Mouse (Mus musculus) fibroblast of lung, adult 2 months (primary cell): ENCODE results near the gene Akap9.
A peak's percentile ranks its signal among the peaks of the same experiment; 100 is the strongest.
"Not testable (repeated sequence)": the region's sequence is repeated elsewhere in the genome, so short reads cannot be mapped to it uniquely, and the experiment has no call there.

Experiments used
- DNase-seq: peaks from one replicate; pipeline ENCODE4 v3.0.0-alpha.2; 2011; ENCODE audit warnings: low read depth

Gene Akap9

DNA sequence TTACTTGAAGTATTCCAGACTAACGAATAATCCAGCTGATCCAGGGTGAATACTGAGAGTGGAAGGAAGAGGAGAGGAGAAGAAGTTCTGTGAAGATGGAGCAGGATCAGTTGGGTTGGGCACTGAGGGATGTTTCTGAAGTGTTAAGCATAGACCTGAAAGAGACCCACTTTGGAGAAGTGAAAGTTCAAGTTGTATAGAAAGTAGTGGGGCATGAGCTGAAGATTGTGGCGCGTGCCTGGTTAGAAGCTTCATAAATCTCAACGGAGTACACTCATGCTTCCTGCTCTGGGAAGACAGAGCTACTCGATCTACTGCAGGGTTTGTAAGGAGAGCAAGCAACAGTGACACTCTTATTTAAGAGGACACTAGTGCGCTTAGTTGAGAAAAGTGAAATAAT is 41.3 kb downstream of the Akap9 start:
- DNase-seq = no peak

DNA sequence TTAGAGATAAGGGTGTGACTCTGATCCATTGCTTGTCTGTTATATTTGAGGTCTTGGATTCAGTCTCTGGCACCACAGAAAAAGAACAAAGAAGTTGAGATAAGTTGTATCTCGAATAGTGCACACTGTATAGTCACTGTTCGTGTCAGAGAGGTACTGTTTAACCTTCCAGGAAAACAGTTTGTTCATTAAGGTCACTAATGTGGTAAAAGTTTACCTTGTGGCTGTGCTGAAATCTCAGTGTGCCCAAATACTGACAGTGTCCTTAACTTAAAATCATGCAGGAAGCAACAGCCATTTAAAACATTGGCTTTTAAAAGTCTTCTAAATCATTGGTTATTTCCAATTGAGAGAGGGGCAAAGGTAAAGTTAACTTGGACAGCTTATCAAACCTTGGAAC is 43.1 kb downstream of the Akap9 start:
- no peak for DNase-seq

DNA sequence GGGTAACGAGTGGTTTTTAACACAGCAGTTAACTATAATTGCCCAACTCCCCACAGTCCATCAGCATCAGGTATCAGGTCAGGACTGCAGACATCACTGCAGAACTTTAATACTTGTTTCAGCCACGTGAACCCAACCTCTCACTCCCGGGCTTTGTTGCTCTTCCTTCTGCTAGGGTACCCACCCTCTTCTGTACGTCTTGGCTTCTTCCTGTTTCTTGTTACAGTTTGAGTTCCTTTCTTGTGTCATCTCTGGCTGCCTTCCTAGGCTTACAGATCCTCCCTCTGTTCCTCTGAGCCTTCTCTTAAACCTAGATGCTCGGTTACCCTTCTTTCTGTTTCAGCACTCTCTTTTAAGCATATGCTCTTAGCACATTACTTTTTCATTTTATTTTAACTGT is 45.9 kb downstream of the Akap9 start:
- DNase-seq = no peak

DNA sequence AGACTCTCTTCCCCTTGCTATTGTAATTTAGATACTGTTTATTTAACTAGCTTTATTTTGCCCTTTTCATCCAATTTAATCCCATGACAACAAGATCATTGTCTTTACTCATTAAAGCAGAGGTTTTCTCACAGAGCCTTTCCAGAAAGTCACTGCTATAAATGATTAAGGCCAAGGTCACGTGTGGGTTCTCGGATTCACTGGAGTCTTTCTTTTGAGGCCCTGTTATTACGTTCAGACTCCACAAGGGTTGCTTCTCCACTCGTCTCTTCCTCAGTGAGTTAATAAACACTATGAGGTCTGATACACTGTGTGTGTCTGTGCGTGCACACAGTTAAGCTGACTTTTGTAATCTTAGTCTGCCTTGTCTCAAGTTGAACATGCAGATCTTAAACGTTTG is 47.0 kb downstream of the Akap9 start:
- DNase-seq = no peak

DNA sequence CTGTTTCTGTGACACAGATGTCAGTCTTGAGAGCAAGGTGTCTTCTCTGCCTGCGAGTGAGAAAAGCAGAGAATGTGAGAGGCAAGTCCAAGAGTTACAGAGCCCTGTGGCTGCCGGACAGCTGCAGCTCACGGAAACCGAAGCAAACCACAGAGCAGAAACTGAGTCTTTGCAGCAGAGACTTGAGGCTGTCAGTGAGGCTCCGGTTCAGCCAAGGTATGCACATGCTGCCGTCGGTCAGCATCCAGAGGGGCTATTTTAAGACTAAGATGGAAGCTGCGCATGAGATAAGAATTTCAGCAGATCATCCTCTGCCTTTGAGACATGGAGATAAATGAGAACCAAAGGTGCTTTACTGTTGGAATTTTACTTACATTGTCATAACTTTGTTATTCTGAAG is 48.3 kb downstream of the Akap9 start:
- no peak for DNase-seq

DNA sequence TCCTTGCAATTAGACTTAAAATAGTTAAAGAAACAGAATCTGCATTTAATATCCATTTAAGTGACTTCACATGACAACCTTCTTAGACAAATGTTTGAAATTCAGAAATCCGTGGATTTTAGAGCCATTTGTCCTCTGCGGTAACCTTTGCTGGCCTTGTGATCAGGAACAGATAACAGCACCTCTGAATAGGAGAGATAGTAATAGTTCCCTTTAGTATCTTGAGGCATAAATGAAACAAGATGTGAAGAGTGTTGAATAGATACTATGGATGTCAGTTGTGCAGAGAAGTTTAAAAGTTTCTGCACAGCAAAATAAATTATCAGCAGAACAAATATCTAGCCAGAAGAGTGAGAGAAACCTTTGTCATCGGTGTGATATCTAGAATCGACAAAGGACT is 50.0 kb downstream of the Akap9 start:
- DNase-seq = no peak

DNA sequence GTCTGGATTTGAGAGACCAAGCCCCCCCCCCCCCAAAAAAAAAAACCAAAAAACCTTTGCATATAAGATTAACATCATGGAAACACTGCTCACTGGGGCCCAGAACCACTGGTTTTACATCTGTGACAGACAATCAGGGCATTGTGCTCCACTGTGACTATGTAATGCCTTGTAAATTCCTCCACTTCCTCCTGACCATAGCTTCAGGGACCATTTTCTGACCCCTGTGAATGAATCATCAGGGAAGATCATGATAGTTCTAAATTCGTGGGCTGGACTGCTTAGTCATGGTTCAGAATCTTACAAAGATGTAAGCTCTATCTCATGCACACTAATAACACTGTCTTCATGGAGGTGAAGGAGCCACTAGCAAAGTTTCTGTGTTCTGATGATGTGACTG is 61.8 kb downstream of the Akap9 start:
- DNase-seq = peak; percentile 9

DNA sequence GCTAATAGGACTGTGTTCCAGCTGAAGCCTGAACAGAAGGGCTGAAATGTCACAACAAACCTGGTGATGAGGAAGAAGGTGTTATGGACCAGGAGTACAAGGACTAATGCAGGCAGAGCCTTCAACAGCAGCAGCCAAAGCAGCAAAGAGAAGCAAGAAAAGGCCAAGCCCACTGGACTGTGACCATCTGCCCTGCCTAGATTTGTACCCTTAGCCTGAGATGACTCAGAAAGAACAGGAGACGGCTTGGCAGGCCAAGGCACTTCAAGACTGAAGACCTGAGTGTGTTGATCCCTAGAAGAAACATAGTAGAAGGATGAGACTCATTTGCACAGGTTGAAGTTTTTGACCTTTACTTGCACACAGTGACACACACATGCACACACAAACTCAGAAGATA is 62.6 kb downstream of the Akap9 start:
- DNase-seq = no peak

DNA sequence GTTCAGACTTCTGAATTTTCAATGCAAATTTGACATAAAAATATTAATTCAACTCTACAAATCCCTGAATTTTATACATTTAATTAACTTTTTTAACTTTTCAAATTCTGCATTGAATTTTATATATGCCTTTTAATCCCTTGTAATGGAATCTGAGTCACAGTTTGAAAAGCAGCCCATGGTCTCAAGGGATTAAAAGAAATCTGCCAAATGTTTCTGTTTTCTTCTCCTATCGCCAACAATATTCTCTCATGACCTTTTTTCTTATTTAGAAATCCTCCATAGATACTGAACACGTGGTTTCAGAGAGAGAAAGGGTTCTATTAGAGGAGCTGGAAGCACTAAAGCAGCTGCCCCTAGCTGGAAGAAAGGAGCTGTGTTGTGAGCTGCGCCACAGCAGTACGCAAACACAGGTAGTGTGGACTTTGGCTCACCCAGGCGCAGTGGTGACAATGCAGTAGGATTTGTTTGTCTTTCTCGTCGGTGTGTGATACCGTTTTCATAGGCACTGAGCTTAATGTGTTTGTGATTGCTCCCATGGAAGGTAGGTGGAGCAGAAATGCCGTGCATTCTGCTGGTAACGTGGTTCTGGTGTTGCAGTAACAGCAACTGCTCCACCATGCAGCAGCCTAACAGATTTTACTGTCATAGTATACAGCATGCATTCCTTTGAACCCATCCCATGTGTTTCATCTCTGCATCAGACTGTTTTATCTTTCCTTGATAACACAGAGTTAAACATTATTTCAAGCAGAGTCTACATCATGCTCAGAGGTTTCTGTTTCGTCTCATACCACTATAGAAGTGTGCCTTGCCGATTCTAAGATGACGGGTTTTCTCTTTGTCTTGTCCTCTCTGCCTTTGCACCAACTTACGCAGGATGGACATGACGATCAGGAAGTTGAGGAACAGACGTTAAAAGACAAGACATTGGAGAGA is 76.9 kb downstream of the Akap9 start:
- no peak for DNase-seq

DNA sequence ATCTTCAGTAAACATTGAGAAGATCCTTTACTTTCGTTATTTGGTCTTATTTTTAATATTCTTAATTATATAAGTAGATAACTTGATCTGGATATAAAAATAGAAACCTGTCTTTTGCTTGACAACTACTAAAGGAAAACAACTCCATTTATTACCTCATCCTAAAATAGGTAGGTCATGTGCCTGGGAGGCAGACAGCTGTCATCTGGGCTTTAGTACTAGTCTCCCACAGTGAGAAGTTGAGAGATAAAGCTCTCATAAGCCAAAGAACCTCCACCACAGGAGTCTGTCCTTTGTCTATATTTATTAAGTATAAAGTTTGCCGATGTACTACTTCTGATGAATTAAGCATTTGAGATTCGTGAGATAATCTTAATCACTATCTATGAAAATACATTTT is 78.8 kb downstream of the Akap9 start:
- no peak for DNase-seq

DNA sequence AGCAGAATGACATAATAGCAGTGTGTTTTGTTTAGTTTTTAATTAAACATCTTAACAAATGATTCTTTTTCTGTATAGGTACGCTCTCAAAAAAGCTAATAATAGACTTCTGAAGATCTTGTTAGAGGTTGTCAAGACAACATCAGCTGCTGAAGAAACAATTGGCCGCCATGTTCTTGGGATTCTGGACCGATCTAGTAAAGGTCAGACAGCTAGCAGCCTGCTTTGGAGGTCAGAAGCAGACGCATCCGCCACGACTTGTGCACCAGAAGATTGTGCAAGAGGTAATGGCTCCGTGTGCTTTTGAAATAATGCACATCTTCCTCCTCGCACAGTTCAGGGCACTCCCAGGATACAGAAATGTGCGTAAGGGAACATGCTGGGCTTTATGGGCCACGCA is 80.4 kb downstream of the Akap9 start:
- DNase-seq = no peak

DNA sequence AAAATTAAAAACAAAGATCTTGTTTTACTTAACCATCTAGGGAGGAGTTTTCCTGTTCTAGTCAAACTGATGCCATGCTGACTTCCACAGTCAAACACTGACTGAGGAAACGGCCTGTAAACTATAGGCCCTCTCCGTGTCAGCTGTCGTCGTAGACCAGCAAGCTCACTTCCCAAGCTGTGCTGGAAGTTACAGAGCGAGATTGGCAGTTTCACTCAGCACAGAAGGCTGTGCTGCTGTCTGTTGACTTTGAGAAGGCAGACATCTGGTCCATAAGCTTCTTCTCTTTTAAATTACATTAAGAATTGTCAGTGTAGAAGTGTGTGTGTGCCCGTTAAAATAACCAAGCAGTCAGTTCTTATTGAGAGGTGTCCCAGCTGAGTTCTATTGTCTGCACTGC is 81.7 kb downstream of the Akap9 start:
- DNase-seq = no peak

DNA sequence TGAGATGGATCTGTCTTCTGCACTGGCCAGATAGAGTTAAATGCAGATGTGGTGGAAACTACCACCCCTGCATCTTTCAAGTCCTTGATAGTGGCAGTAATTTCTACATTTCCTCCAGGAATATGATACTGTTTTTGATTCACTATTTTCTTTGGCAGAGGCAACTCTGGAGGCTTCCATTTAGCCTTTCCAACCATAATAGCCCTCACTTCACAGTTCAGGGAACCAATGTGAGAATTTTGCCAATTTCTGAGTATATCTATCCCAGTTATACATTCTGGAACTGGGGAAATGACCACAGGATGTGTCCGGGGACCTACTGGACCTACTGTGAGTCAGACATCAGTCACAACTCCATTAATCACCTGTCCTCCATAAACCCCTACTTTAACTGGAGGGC is 89.8 kb downstream of the Akap9 start:
- not testable (repeated sequence) for DNase-seq

DNA sequence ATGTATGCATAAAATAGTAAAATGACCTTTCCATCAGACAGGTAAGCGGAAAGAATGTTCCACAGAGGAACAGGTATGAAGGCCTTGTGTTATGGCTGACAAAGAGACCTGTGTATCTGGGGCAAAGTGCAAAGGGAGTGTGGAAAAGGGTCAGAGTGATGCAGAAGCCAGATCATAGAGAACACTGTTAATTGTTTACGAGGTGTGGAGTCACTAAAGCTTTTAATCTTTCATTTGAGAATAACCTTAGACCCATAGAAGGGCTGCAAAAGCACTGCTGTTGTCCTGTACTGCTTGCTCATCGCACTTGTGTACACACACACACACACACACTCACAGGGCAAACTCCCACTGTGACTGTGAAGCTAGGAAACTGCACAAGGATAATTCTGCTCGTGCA is 91.5 kb downstream of the Akap9 start:
- DNase-seq = no peak

DNA sequence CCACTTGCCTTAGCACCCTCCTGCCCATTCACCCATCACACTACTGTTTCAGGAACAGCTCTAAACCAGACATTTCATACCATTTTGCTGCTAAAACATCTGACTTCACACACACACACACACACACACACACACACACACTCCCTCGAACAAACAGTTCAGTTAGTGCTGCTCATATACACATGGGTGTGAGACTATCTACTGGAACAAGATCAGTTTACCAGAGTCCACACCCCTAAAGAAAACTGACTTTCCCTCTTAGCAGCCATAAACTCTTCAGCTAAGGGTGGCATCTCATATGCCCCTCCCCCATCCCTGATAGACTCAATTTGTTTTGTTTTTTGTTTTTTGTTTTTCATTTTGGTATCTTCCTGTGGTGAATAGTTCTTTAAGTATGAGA is 92.2 kb downstream of the Akap9 start:
- no peak for DNase-seq

DNA sequence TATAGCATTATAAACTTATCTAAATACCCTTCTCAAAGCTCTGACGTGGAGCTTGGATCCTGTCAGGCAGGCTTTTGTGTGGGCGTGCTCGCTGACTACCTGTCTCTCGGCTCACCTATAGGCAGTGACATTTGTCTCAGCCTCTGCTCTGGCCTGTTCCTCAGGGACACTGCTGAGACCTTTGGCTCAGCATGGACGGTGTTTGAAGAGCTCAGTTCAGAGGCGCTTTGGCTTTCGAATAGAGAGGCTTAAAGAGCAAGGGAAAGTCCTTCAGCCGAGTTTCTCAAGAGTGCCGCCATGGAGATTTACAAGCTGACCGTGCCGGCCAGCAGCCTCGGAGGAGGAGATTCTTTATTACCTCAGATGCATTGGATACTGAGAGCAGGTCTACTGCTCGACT is 95.3 kb downstream of the Akap9 start:
- no peak for DNase-seq

DNA sequence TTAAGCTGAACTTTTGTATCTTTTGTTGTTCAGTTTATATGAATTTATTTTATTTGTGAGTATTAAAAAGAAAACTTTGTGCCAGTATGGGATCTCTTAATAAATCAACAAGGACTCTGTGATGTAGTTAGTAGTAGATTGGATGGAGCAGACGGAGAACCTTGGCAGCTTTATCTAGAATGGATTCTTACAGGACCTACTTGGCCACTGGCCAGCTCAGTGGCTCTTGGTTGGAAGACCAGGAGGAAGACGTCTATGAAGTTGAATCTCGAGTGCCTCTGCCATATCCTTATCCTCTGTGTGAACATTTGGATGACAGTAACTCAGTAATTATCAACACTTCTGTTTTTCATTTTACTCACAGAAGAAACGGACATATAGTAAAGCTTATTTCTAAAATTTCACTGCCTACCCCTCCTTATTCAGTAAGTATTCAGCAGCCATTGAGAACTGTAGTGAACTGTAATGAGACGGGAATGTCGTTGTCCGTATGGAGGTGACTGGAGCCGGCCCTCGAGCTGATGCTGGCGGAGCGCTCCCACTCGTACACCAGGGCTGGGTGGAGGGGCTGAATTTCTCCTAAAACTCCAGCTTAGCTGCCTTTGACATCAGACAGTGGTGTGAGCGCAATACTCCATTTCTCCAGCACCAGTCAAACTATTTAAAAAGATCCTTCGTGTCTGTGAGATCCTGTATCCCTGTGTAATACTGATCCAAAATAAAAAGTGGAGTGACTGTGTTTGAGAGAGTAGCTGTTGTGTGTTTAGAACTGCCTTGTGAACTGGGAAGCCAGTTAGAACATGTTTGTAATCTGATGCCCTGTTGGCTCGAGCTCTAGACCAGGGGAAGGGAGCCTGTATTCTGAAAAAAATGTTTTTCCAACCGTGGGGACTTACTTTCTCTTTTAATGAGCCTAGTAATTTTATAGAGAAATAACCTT is 96.2 kb downstream of the Akap9 start:
- DNase-seq = peak; percentile 52

DNA sequence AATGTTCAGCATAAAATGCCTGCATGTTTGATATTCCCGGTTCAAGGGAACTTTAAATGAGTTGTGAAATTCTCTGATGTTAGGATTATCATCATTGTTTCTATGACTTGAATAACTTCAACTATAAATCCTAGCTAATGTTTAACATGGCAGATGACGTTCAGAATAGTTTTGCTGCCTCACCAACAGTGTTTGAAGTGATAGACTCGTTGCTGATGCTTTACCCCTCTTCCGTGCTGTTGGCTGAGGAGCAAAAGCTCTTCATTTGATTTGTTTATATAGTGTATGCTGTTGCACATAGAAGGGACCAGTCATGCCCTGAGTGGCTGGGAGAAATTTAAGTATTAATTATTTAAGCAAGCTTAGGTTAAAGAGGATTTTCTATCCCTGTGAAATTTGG is 96.9 kb downstream of the Akap9 start:
- no peak for DNase-seq

DNA sequence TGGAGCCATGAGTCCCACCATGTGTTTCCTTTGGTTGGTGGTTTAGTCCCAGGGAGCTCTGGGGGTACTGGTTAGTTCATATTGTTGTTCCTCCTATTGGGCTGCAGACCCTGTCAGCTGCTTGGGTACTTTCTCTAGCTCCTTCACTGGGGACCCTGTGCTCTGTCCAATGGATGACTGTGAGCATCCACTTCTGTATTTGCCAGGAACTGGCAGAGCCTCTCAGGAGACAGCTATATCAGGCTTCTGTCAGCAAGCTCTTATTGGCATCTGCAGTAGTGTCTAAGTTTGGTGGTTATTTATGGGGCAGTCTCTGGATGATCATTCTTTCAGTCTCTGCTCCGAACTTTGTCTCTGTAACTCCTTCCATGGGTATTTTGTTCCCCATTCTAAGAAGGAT is 98.5 kb downstream of the Akap9 start:
- DNase-seq = not testable (repeated sequence)

DNA sequence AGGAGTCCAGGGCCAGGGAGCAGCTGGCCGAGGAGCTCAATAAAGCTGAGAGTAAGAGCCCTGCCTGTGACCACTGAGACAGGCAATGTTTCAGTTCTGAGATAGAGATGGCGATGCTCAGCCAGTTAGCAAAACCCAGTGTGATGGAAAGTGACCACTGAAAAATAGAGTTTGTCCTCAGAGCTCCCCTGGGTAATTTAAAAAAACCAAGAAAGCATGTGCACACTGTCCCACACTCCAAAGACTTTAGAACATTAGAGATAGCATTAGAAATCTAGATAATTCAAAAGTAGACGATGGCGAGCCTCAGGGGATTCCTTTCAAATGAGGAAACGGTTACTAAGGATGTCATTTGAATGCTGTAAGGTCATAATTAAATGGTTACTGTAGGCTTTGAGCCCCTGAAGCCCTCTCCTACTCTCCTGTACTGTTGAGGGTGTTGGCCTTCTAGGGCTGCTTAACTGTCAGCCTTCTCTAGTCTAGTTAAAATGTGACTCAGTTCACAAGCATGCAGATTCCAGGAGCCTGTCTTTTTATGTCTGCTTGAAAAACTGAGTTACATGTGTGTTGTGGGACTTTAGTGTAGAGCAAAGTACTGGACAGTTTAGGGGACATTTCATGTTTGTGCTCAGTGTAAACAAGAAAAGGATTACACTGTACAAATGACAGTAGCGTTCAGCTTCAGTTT is 100.8 kb downstream of the Akap9 start:
- no peak for DNase-seq

DNA sequence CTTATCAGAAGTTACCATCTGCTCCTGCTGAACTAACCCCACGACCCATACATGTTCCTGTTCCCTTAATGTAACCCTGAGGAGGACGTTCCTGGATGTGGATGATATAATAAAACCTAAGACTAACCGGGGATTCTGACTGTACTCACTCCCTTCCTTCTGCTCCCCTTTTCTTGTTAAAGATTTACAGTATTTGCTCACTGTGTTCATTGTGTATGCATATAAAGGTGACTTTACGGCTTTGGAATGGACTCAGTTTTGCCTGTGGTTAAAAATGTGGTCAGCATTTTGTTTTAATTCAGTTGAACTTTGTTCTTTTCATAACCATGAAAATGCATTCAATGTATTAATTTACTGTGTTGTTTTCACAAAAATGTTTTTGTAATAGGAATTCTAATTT is 104.0 kb downstream of the Akap9 start:
- DNase-seq = no peak

DNA sequence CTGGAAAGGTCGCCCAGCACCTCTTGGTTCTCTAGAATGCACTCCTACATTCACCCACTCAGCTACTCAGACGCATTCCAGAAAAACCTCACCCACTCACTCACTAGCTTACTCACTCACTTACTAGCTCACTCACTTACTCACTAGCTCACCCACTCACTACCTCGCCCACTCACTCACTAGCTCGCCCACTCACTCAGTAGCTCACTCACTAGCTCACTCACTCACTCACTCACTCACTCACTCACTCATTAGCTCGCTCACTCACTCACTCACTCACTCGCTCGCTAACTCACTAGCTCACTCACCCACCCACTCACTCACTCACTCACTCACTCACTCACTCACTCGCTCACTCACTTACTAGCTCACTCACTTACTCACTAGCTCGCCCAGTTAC is 108.8 kb downstream of the Akap9 start:
- DNase-seq = no peak

DNA sequence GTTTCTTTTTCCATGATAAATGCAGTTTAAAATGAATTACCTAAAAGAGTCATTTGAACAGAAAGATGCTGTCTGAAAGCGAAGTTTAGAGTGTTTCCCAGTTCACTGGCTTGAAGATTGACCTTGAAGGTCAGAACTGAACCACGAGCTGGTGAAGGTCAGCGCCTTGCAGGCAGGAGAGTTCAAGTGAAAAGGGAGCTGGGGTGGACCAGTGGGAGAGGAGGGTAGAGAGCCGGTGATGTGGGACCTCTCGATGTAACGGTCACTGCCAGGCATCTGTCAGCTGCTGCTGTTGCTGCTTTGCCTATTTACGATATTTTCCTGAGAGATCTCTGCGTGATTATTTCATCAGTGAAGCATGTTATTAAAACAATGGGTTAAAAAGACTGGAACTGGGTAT is 111.5 kb downstream of the Akap9 start:
- no peak for DNase-seq
